Mouse (Mus musculus) embryo, embryonic 11 days (tissue): ENCODE data around the gene Rchy1.
A peak's percentile ranks its signal among the peaks of the same experiment; 100 is the strongest.
"Not testable (repeated sequence)": the region's sequence is repeated elsewhere in the genome, so short reads cannot be mapped to it uniquely, and the experiment has no call there.

Source experiments
- DNase-seq: peaks from one replicate; pipeline ENCODE4 v3.0.0-alpha.2; 2015

Gene Rchy1

DNA sequence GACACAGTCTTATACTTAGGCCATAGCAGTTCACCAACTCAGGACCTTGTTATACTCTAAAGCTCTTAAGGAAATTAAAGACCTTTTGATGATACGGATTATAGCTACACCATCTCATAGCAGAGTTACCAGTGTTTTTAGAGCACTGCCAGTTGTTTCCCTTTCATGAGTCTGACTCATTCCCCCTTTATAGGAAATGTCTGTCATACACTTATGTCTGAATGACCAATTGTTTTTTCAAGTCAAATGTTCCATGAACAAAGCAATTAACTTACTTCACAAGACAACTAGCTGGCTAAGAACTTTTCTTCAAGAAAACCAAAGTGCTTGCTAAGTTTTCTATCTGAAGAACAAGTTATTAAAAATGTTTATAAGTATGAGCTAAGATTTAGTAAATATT lies 2.9 kb downstream of the Rchy1 start:
- no peak for DNase-seq

- no peak for DNase-seq
These were observed 3.8 kb downstream of the Rchy1 start for GRCm38 (mm10) chr5:91959096-91959495.

- no peak for DNase-seq
These were observed 5.7 kb downstream of the Rchy1 start for GRCm38 (mm10) chr5:91956991-91957760.

GRCm38 (mm10) chr5:91951404-91951803 lies 11.5 kb downstream of the Rchy1 start:
- DNase-seq, result peak; percentile 50

DNA sequence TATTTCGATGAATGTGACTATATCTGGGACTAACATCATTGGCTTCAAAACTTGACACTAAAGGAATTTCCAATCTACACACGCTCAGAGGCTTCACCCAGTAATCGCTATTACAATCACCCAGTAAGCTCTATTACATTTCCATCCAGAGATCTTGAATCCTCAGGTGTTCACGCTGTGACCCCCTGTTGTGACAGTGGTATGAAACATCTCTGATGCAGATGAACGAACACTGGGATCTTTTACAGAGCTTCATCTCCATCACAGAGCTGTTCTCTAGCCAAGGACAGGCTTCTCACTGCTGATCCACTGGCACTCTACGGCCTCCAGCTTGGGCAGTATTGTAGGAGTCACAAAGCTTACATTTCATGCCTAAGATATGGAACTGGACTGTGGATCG lies 13.4 kb downstream of the Rchy1 start:
- no peak for DNase-seq

GRCm38 (mm10) chr5:91947008-91947407 lies 15.9 kb downstream of the Rchy1 start:
- DNase-seq, result no peak

GRCm38 (mm10) chr5:91945609-91946008 lies 17.3 kb downstream of the Rchy1 start:
- not testable (repeated sequence) for DNase-seq

DNA sequence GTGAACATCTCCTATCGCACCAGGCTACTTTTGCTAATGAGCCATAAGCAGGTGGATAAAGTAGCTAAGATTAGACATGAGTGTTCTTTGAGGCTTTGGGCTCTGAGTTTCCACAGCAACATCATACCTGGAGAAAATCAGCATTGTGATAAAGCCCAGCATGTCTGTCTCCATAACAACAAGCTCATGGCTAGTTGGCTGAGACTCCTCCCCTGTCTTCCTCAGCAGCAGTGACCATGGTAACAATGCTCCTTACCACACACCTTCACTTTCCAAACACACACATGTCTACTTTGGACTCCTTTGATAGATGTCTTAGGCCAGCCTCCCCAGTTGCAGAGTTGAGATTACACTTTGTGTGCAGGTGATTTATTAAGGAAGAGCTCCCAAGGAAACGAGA lies 49.6 kb downstream of the Rchy1 start:
- no peak for DNase-seq

DNA sequence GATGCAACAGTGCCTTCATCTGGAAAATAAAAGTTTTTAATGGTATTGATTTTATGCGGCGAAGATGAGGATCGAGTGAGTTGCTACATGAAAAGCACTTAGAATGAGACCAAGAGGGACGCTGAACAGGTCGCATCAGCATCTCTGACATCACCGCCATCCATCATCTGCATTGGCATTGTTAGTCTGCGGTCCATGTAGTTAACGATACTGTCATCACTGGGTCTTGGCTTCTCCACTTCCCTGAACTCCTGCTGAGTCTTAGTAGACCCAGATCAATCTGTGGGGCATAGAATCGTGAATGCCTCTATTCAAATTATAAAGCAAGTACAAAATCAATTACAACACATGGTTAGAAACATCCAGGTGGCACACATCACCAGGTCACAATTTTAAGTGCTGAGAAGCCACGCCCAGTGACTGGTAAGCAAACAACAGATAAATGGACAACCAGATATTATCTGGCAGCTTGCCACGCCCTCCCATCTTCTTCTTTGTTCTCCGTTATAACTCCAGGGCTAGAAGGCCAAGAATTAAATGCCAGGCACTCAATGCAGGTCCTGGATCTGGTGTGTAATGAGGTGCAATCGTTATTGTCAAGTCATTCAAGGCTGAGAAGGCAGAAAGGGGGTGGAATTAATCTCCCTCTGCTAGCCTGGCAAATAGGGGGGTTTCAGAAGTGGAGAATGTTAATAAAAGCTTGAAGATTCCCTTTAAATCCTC lies 51.3 kb downstream of the Rchy1 start:
- no peak for DNase-seq

- no peak for DNase-seq
These were observed 52.3 kb downstream of the Rchy1 start for GRCm38 (mm10) chr5:91910616-91911015.

GRCm38 (mm10) chr5:91909010-91909620 lies 53.8 kb downstream of the Rchy1 start:
- DNase-seq, result no peak
